Mouse (Mus musculus) ES-E14 (cell line): ENCODE data around the gene 1700020L24Rik.

ENCODE experiments used
- CHD2 ChIP-seq: IDR thresholded peaks from 2 replicates; pipeline ENCODE4 v1.6.1; 2014; ENCODE audit warnings: mild to moderate bottlenecking, low read depth, low read length, inconsistent platforms
- HCFC1 ChIP-seq: IDR thresholded peaks from 2 replicates; pipeline ENCODE4 v1.6.1; 2012; ENCODE audit warnings: low read length, inconsistent platforms, borderline replicate concordance; ENCODE audit not compliant: insufficient read depth
- MAFK ChIP-seq: IDR thresholded peaks from 2 replicates; pipeline ENCODE4 v1.6.1; 2014; ENCODE audit warnings: mild to moderate bottlenecking, low read depth, low read length, inconsistent platforms; ENCODE audit not compliant: insufficient read depth
- ZC3H11A ChIP-seq: IDR thresholded peaks from 2 replicates; pipeline ENCODE4 v1.6.1; 2012; ENCODE audit warnings: low read depth, mild to moderate bottlenecking, inconsistent platforms, low read length, borderline replicate concordance

DNA sequence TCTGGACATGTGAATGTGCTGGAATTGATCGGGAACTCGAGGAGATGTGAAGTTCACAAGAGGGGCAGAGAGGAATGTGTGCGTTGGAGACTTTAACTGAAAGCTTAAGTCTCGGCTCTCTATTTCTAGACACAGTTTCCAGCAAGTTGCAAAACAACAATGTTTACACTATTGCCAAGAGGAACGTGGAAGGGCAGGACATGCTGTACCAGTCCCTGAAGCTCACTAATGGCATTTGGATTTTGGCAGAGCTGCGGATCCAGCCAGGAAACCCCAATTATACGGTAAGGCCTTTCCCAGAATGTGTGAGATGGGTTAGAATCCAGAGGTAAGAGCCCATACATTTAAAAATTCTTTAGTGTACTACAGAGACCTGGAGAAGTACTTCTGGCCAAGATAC lies 39.9 kb upstream of the 1700020L24Rik start:
- TF ChIP-seq MAFK (no peak), CHD2 (no peak), ZC3H11A (no peak), HCFC1 (no peak)
